Mouse (Mus musculus) cortical plate, adult 2 months (tissue): ENCODE measurements around the gene Nsd1. TPM values are rescaled to one million over a fixed set of nuclear protein-coding genes. Genes with fewer than 3 reads are reported as not detected.

Experiments
- H3K27ac ChIP-seq: fragments of 200-500 bp; 2 replicates; pipeline ENCODE4 v1.5.1; 2012; ENCODE audit warnings: low read length, control low read depth, inconsistent platforms; ENCODE audit not compliant: insufficient read depth
- H3K4me1 ChIP-seq: fragments of 200-500 bp; 2 replicates; pipeline ENCODE4 v1.6.1; 2011; ENCODE audit warnings: low read length; ENCODE audit not compliant: control insufficient read depth, insufficient read depth
- H3K4me3 ChIP-seq: fragments of 200-500 bp; 2 replicates; pipeline ENCODE4 v1.5.1; 2011; ENCODE audit warnings: mild to moderate bottlenecking, low read length, control low read depth; ENCODE audit not compliant: insufficient read depth
- CTCF ChIP-seq: fragments of 200-500 bp; IDR thresholded peaks from 2 replicates; pipeline ENCODE4 v1.5.1; 2011; ENCODE audit warnings: mild to moderate bottlenecking, control low read depth, low read length; ENCODE audit not compliant: insufficient read depth; ENCODE audit errors: extremely low read depth
- POLR2A ChIP-seq: fragments of 200-500 bp; IDR thresholded peaks from 2 replicates; pipeline ENCODE4 v1.6.1; 2011; ENCODE audit warnings: mild to moderate bottlenecking, low read length, control low read depth; ENCODE audit not compliant: insufficient read depth; ENCODE audit errors: extremely low read depth
- polyA plus RNA-seq: library from polyadenylated mRNA; depleted of rRNA; stranded (reverse); fragments of >200 nt; gene quantifications from 2 replicates; pipeline ENCODE4 v1.2.3, GENCODE M21; 2012

Gene Nsd1
- polyA plus RNA-seq, 1 experiment: 37.4 TPM

DNA sequence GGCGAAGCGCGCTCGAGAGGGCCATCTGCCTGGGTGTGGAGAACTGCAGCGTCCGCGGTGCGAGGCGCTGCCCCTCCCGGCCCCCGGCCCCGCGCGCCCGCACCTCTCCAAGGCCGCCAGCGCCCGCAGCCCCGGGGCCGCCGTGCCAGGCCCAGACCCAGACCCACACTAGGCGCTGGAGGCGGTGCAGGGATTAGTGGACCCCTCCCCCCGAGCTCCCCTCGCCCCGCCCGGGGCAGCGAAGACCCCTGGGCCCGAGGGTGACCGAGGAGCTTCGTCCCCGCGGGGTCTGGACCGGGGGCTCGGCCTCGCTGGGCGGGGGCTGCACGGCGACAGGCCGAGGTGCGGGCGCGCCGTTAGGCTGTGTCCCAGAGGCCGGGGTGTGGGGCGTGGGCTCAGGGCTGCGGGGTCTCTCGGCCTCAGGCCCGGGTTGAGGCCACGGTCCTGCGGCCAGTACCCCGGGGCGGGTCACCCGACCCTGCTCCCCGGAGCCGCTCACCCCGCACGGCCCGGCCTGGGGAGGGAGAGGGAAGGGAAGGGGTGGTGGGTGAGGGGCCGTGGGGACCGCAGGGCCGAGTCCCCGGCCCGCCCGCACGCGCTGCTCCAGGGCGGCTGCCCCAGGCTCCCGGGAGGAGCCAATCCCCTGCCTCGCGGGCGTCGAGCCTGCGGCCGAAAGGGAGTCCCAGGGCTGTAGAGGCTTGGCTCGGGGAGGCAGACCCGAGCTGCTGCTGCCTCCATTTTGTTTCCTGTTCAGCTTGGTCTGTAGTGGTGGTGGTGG lies 800 bp downstream of the Nsd1 start:
- Histone ChIP-seq H3K4me1 (peaks cover 8% of the 10 kb centered on the region), H3K27ac (peak overlapping the region; percentile 94), H3K4me3 (peak overlapping the region; percentile 68)
- TF ChIP-seq CTCF (no peak), POLR2A (0 out of 2 replicates have a peak, but pooled peaks have one; percentile 5)

DNA sequence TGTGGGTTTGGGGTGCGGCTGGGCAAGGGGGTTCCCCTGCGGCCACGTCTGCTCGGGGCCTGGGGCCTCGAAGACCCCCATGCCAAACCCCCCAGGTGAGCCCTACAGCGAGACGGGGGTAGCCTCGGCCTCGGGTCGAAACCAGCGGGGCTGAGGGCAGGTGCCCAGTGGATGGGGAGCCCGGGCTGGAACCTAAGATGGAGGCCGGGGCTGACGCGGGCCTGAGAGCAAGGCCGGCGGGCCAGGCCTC lies 1.3 kb downstream of the Nsd1 start:
- Histone ChIP-seq H3K27ac (peak overlapping the region; percentile 94), H3K4me3 (peak overlapping the region; percentile 68), H3K4me1 (peaks cover 10% of the 10 kb centered on the region)
- no peak for TF ChIP-seq CTCF
- TF ChIP-seq POLR2A: no peak

DNA sequence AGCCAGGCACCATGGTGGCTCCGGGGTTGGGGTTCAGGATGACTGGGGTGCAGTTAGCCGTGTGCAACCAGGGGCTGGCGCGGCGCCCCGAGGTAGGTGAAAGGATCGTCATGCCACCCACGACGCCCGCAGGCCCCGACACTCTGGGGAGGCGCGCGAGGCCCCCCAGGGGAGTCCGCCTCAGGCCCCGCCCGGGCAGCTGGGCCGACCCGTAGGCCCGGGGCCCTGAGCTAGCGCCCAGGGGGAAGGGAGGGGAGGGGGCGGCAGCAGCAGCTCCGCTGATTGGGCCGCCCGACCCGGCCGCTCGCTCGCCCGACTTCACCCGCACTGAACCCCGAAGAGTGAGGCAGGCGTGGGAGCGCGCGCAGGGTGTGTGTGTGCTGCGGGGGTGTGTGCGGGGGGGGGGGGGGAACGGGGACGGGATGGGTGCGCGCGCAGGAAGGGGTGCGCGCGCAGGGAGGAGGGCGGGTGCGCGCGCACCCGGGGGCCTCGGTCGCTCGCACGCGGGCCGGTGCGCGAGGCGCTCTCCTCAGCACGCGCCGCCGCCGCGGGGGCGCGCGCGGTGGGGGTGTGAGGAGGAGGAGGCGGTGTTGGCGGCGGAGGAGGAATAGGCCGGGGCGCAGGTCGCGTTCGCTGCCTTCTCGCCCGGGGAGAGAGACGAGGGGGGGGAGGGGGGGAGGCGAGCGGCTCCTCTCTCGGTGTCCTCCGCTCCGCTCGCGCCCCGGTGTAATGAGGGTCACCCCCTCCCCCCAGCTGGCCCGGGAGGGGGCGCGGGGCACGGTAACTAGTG lies 1.8 kb downstream of the Nsd1 start:
- H3K27ac ChIP-seq: peak overlapping the region; percentile 94
- peaks cover 13% of the 10 kb centered on the region for H3K4me1 ChIP-seq
- TF ChIP-seq CTCF: no peak
- 0 out of 2 replicates have a peak, but pooled peaks have one; percentile 9 for TF ChIP-seq POLR2A
- H3K4me3 ChIP-seq: peak overlapping the region; percentile 68

DNA sequence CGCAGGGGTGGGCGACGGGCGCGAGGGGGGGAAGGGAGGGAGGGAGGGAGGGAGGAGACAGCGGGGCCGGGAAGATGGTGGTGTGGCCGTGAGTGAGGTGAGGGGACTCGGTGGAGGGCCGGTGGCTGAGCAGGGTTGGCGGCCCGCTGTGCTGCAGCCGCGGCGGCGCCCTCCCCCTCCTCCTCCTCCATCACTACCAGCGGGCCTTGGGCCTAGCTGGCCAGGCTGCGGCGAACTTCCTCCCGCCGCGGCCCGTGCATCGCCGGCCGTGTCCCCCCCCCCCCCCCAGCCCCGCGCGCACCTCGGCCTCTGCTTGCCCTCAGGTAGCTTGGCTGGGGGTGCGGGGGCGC lies 2.4 kb downstream of the Nsd1 start:
- TF ChIP-seq POLR2A (no peak), CTCF (no peak)
- H3K27ac ChIP-seq: peak overlapping the region; percentile 80
- H3K4me3 ChIP-seq: peak overlapping the region; percentile 68
- peaks cover 13% of the 10 kb centered on the region for H3K4me1 ChIP-seq

DNA sequence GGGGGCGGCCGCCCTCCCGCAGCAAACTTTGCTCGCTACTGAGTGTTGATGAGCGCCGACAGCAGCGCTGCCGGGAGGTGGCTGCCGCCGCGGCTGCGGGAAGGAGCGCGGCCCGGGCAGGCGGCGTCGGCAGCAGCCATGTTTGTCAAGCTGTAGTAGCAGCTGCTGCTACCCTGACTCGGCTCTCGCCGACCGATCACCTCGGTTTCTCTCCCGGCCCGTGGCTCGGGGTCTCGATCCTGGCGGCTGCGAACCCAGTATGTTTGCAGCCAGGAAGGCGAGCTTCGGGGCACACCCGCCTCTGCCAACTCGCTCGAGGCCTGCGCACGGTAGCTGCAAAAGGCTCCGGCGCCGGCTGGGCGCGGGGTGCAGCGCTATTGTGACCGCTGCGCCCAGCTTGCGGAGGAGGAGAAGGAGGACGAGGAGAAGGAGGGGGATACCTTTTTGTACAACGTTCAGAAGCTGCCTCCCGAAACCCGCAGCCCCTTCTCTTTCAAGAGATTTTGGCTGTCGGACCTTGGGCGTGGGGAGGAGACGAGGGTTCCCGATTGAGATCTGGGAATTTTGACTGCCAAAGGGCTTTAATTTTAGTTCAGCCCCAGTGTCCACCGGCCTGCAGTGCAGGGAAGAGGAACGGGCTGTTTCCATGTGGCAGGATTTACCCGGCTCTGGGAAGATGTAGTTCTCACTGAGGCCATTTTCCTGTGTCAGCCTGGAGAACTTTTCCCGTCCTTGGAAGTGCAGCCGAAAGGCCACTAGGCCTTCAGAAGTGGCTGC lies 3.0 kb downstream of the Nsd1 start:
- no peak for TF ChIP-seq CTCF
- Histone ChIP-seq H3K4me3 (peak overlapping the region; percentile 68), H3K27ac (peak overlapping the region; percentile 80), H3K4me1 (peaks cover 13% of the 10 kb centered on the region)

DNA sequence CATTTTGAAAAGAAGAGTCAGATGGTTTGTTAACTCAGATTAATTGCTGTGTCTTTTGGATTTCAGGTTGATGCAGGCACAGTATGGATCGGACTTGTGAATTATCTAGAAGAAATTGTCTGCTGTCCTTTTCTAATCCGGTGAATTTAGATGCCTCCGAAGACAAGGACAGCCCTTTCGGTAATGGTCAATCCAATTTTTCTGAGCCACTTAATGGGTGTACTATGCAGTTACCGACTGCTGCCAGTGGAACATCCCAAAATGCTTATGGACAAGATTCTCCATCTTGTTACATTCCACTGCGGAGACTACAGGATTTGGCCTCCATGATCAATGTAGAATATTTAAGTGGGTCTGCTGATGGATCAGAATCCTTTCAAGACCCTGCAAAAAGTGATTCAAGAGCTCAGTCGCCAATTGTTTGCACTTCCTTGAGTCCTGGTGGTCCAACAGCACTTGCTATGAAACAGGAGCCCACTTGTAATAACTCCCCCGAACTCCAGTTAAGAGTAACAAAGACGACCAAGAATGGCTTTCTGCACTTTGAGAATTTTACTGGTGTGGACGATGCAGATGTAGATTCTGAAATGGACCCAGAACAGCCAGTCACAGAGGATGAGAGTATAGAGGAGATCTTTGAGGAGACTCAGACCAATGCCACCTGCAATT lies 3.7 kb downstream of the Nsd1 start:
- TF ChIP-seq POLR2A (no peak), CTCF (no peak)
- H3K4me1 ChIP-seq: peaks cover 14% of the 10 kb centered on the region
- peak overlapping the region; percentile 80; the same call in 1 of the 2 replicates for H3K27ac ChIP-seq
- peak overlapping the region; percentile 68 for H3K4me3 ChIP-seq

DNA sequence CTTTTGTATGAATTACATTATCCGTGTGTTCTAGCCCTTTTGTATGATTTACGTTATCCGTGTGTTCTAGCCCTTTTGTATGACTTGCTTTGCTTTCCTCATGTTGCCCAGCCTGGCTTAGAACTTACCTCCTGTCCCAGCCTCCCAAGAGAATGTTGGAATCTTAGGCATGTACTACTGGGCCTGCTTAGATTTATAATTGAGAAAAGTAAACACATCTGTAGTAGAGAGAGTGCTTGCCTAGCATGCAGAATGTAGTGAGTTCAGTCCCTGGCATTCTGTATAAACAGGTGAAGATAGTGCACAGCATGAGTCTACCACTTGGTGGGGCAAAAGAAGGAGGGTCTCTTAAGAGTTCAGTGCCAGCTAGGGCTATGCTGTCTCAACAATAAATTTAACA lies 14.8 kb downstream of the Nsd1 start:
- H3K27ac ChIP-seq: no peak overlapping the region
- TF ChIP-seq POLR2A: no peak
- no peak for TF ChIP-seq CTCF
- no peak overlapping the region for H3K4me3 ChIP-seq
- H3K4me1 ChIP-seq: peaks cover 3% of the 10 kb centered on the region; the same call in 1 of the 2 replicates

DNA sequence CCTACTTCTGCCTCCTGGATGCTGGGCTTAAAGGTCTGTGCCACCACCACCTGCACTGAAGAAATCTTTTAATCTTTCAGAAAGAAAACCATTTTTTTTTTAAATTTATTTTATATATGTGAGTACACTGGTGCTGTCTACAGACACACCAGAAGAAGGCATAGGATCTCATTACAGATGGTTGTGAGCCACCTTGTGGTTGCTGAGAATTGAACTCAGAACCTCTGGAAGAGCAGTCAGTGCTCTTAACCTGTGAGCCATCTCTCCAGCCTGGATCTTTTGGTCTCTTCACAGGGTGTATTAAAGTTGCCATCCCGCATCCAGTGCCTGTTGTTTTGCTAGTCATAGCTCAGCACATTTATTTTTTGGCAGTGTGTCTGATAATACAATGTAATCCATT lies 21.1 kb downstream of the Nsd1 start:
- TF ChIP-seq CTCF: no peak
- H3K4me3 ChIP-seq: no peak overlapping the region
- H3K4me1 ChIP-seq: no peaks in the 10 kb centered on the region
- no peak overlapping the region for H3K27ac ChIP-seq

DNA sequence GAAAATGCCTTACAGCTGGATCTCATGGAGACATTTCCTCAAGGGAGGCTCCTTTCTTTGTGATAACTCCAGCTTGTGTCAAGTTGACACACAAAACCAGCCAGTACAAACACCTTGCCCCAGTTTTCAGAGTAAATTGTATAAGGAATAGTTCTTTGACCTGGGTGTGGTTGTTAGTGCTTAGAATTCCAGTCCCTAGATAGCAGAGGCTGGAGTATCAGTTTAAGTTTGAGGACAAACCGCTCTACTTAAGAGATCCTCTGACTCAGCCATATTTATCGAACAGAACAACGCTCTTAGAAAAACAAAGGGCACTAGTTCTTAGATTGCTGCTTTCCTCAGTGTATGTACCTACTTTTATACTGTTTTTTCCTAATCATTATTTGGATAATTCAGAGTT lies 33.6 kb downstream of the Nsd1 start:
- Histone ChIP-seq H3K27ac (no peak overlapping the region), H3K4me1 (no peaks in the 10 kb centered on the region), H3K4me3 (no peak overlapping the region)
- no peak for TF ChIP-seq POLR2A
- TF ChIP-seq CTCF: no peak
